Mouse (Mus musculus): ENCODE data around the gene Bhlha15.

Gene Bhlha15

GRCm38 (mm10) chr5:144189950-144190583 is at the start of gene Bhlha15:
Bhlha15 (plus strand) TSS chr5:144190286.
- DNase-seq (ENCODE audit: low spot score in 2 of 2): peak; percentile 73 to 86

- DNase-seq (ENCODE audit: low spot score in 2 of 2): no peak
These were observed 46.6 kb upstream of the Bhlha15 start for GRCm38 (mm10) chr5:144143531-144143930.

GRCm38 (mm10) chr5:144146898-144147297 is 43.2 kb upstream of the Bhlha15 start:
- DNase-seq (ENCODE audit: low spot score in 2 of 2): no peak

DNA sequence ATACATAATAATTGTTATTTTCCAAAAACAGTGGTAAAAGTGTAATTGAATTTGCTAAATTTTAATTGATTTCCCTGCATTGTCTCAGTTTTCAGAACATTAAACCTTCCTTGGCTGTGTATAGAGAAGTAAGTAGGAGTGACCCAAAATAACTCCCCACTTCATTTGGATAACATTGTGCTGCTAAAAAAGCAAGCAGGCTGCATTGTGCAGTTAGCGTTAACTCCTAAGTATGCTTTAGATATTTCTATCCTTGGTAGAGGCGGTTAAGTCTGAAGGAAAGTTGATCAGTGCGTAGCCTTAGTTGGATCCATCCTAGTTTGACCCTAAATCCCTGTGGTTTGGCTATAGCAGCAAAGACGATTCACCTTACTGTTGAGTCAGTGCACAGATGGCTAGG is 40.6 kb upstream of the Bhlha15 start:
- DNase-seq (ENCODE audit: low spot score in 2 of 2): no peak

- DNase-seq (ENCODE audit: low spot score in 2 of 2): no peak
These were observed 38.8 kb upstream of the Bhlha15 start for GRCm38 (mm10) chr5:144151270-144151669.

DNA sequence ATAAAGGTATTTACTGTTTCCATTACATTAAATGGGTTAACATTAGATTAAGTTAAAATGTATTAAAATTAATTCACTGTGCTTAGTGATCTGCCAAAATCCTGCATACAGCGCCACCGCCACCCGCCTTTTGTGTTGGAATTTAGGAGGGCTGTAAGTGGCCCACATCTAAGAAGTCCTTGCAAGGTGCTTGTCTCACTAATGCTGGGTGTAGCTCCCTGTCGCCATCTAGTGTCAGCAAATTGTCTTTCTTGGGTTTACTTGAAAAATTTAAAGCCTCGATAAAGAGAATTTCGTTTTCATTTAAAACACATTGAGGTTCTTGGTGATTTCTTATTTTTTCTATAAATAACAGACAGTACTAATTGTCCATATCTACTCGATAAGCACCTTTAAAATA is 35.6 kb upstream of the Bhlha15 start:
- peak; percentile 55 to 77 for DNase-seq (ENCODE audit: low spot score in 2 of 2)

- DNase-seq (ENCODE audit: low spot score in 2 of 2): no peak
These were observed 31.5 kb upstream of the Bhlha15 start for GRCm38 (mm10) chr5:144158604-144159003.

DNA sequence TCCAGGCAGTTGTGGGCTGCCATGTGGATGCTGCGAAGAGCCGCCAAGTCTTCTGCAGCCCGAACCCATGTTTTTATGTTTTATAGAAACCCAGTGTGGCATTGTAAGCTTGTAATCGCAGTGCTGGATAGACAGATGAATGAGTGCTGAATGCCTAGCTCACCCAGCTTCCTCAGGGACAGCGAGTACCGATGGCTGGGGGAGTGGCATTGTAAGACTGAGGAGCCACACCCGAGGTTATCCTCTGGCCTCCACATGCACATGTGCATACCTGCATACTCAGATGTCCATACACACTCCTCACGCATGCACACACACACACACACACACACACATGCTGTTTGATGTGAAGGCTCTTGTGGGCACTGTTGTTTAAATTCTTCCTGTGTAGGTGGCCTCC is 30.9 kb upstream of the Bhlha15 start:
- DNase-seq (ENCODE audit: low spot score in 2 of 2): no peak

DNA sequence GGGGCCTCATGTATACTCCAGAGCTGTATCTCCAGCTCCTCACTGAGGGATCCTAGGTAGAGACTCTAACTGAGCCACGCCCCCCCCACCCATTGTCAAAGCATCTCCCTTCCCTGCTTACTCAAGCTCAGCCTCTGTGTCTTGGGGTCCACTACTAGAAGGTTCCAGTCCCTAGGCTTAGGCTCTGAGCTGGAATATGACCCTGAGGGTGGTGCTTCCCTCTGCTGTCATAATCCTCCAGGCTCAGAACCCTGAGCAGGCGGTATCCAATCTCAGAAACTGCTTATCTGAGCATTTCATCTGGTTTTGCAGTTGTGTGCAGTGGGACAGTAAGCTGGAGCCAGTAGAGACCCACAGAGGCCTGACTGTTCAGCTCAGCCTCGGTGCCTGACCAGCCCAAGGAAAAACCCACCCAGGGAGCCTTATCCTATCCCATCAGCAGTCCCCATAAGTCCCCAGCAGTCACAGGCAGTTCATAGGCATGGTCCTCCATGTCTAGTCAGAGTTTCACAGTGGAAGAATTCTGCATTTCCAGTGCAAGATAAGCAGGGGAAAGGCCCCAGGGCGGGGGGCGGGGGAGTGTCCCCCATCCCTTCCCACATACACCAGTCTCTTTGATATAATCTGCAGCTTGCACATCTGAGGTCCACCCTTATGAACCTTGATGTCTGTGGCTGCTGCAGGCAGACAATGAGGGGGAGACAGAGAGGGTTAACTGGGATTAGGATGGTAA is 27.8 kb upstream of the Bhlha15 start:
- no peak for DNase-seq (ENCODE audit: low spot score in 2 of 2)

GRCm38 (mm10) chr5:144162813-144163517 is 27.1 kb upstream of the Bhlha15 start:
- DNase-seq (ENCODE audit: low spot score in 2 of 2): no peak

- DNase-seq (ENCODE audit: low spot score in 2 of 2): no peak
These were observed 24.3 kb upstream of the Bhlha15 start for GRCm38 (mm10) chr5:144165756-144166155.

GRCm38 (mm10) chr5:144169275-144169975 is 20.7 kb upstream of the Bhlha15 start:
- DNase-seq (ENCODE audit: low spot score in 2 of 2): no peak

- no peak for DNase-seq (ENCODE audit: low spot score in 2 of 2)
These were observed 16.4 kb upstream of the Bhlha15 start for GRCm38 (mm10) chr5:144173648-144174047.

GRCm38 (mm10) chr5:144178216-144178615 is 11.9 kb upstream of the Bhlha15 start:
- no peak for DNase-seq (ENCODE audit: low spot score in 2 of 2)

- peak; percentile 77 to 89 for DNase-seq (ENCODE audit: low spot score in 2 of 2)
These were observed 8.8 kb upstream of the Bhlha15 start for GRCm38 (mm10) chr5:144181249-144181648.

GRCm38 (mm10) chr5:144182542-144183247 is 7.4 kb upstream of the Bhlha15 start:
- peak in 1 of 2 experiments; percentile 61 for DNase-seq (ENCODE audit: low spot score in 2 of 2)

- peak in 1 of 2 experiments; percentile 56 for DNase-seq (ENCODE audit: low spot score in 2 of 2)
These were observed 6.9 kb upstream of the Bhlha15 start for GRCm38 (mm10) chr5:144183248-144183559.

- DNase-seq (ENCODE audit: low spot score in 2 of 2): peak in 1 of 2 experiments; percentile 62
These were observed 6.3 kb upstream of the Bhlha15 start for GRCm38 (mm10) chr5:144183647-144184335.

GRCm38 (mm10) chr5:144184350-144185045 is 5.6 kb upstream of the Bhlha15 start:
- peak in 1 of 2 experiments; percentile 61 for DNase-seq (ENCODE audit: low spot score in 2 of 2)

DNA sequence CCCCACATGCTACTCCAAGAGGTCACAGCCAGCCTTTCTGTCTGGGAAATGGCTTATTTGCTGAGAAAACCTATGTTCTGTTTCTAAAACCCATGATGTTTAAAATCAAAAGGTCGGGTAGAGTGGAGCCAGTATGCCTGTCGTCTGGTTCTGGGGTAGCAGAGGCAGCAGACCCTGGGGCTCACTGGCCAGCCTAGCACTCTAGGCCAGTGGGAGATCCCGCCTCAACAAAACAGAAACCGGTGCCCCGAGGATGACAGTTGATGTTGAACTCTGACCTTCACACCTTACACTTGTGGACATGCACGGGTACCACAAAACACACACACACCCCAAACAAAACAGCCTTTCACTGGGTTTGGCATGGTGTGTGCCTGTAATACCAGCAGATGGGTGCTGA is 1.7 kb upstream of the Bhlha15 start:
- DNase-seq (ENCODE audit: low spot score in 2 of 2): peak in 1 of 2 experiments; percentile 58
